Mouse (Mus musculus): ENCODE results near the gene Matk. TPM values are rescaled to one million over a fixed set of nuclear protein-coding genes. Genes with fewer than 3 reads are reported as not detected.
"Not testable (repeated sequence)": the region's sequence is repeated elsewhere in the genome, so short reads cannot be mapped to it uniquely, and the experiment has no call there.

The Matk gene
- polyA plus RNA-seq, 1 experiment from 2014 or later: 8.2 TPM

- ATAC-seq (ENCODE audit: low FRiP score, low TSS enrichment); H3K36me3 ChIP-seq (ENCODE audit: insufficient read depth, low read length); H3K9ac ChIP-seq (replicated peaks; ENCODE audit: low read length); H3K4me3 ChIP-seq (ENCODE audit: low read length); H3K9me3 ChIP-seq (ENCODE audit: low read length); H3K27ac ChIP-seq (ENCODE audit: low read length); H3K4me2 ChIP-seq (replicated peaks; ENCODE audit: low read depth, low read length); H3K4me1 ChIP-seq (ENCODE audit: insufficient read depth, low read length): not testable (repeated sequence)
- H3K27me3 ChIP-seq (ENCODE audit: insufficient read depth, low read length): peaks cover 12% of the 10 kb centered on the region; the same call in 1 of the 2 replicates
- 42% methylated on average over 2 of the region's 2 CpGs for WGBS
Measured at GRCm38 (mm10) chr10:81223731-81224130, 29.0 kb upstream of the Matk start.

DNA sequence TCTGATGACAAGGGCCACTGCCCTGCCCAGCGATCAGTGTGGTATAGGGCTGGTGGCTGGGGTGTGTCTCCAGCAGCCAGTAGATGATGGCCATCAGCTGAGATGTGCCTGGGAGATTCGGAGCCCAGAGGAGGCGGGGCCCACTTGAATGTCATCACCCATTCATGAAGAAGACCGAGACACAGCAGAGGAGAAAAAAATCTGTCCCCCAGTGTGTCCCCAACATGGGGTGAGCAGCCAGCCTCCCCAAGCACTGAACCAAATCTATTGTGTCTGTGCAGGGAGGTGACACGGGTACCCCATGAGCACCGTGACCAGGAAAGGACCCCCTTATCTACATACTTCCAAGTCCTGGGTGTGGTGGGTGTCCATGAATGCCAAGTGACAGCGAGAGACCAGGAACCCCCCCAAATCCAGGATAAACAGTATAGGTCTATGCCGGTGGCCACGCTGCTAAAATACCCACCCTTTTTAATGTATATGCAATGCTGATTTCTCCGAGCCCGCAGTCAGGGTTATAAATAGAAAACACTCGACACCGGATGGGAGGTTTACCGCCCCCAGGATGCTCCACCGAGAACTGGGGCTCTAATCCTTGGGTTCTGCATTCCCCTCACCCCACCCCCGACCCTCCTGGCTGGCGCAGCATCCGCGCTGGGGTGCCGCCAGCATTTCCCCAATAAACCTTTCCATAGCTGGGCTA, 22.8 kb upstream of the Matk start:
- H3K27me3 ChIP-seq (ENCODE audit: insufficient read depth, low read length): peaks cover 36% of the 10 kb centered on the region
- no peaks in the 10 kb centered on the region for H3K9me3 ChIP-seq (ENCODE audit: low read length)
- no peak overlapping the region for H3K9ac ChIP-seq (replicated peaks; ENCODE audit: low read length)
- H3K4me2 ChIP-seq (replicated peaks; ENCODE audit: low read depth, low read length): 0 out of 2 replicates have a peak overlapping the region, but pooled peaks have one; percentile 10
- WGBS: 11% methylated on average over 20 of the region's 20 CpGs
- no peak overlapping the region for H3K27ac ChIP-seq (ENCODE audit: low read length)
- H3K4me3 ChIP-seq (ENCODE audit: low read length): no peak overlapping the region
- no peaks in the 10 kb centered on the region for H3K36me3 ChIP-seq (ENCODE audit: insufficient read depth, low read length)
- peaks cover 17% of the 10 kb centered on the region for H3K4me1 ChIP-seq (ENCODE audit: insufficient read depth, low read length)
- ATAC-seq (ENCODE audit: low FRiP score, low TSS enrichment): no peak

DNA sequence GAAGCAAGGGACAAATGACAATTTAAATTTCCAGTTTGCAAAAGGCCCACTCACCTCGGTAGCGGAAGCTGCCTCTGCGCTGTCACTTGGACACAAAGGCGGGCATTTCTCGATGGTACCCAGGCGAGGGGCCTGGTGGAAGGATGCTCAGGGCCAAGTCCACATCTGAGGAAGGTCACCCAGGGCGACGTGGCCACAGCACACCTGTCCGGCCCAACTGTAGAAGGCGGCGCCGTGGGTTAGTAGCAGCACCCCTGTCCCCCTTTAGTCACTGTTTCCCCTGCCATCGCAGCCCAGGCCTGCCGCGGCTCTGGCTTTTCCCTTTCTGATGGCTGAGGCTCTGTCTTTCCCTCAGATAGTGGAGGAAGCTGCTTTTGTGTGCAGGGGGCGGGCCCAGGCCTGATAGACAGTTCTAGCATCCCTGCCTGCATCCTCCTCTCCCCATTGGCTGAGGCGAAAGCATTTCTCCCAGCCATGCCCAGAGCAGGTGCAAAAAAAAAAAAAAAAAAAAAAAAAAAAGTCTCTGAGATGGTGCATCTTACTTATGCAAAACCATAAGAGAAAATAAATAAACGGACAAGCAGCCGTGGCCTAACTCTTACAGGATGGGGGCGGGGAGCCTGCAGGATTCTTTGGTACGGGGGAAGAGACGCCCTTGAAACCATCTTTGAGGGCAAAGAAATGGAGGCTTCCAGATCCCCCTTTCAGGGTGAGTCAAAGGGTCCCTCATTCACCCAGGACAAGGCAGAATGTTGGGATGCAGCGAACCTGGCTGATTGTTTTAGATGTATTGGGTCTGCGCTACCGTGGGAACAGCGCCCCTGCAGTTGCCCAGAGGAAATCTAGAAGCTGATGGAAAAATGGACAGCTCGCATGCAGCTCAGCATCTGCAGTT, 22.1 kb upstream of the Matk start, which contains the start of gene Atcay:
Gene Atcay (minus strand): TSS at position 396 of the 895 bp plus-strand sequence.
- no peak within 1 kb of the TSS for H3K27ac ChIP-seq (ENCODE audit: low read length)
- H3K4me2 ChIP-seq (replicated peaks; ENCODE audit: low read depth, low read length): peak within 1 kb of the TSS; percentile 44
- no peak for ATAC-seq (ENCODE audit: low FRiP score, low TSS enrichment)
- 6% methylated on average over 27 of the region's 27 CpGs for WGBS
- H3K9ac ChIP-seq (replicated peaks; ENCODE audit: low read length): no peak within 1 kb of the TSS
- H3K36me3 ChIP-seq (ENCODE audit: insufficient read depth, low read length): no peaks in the 10 kb centered on the region
- peaks cover 36% of the 10 kb centered on the region for H3K27me3 ChIP-seq (ENCODE audit: insufficient read depth, low read length)
- peak within 1 kb of the TSS; percentile 21 for H3K4me3 ChIP-seq (ENCODE audit: low read length)
- H3K9me3 ChIP-seq (ENCODE audit: low read length): no peaks in the 10 kb centered on the region
- peaks cover 17% of the 10 kb centered on the region for H3K4me1 ChIP-seq (ENCODE audit: insufficient read depth, low read length)

DNA sequence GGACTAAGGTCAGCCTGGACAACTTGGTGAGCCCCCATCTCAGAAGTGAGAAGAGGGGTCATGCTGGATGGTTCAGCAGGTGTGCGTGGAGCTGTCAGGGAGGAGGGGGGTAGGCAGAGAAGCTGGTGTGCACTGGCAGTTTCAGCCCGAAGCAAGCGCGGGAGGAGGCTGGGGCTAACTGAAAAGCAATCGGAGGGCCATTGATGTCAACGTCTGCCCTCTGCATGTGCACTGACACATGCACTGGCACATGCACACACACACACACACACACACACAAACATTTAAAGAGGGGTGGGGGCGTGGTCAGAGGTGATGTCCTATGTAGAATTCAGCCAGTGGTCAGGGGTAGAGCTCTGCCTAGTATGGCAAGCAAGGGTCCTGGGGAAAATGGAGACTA, 21.3 kb upstream of the Matk start:
- Histone ChIP-seq H3K36me3 (ENCODE audit: insufficient read depth, low read length) (no peaks in the 10 kb centered on the region), H3K27me3 (ENCODE audit: insufficient read depth, low read length) (peaks cover 36% of the 10 kb centered on the region), H3K4me3 (ENCODE audit: low read length) (no peak overlapping the region), H3K4me2 (replicated peaks; ENCODE audit: low read depth, low read length) (no peak overlapping the region), H3K9me3 (ENCODE audit: low read length) (no peaks in the 10 kb centered on the region), H3K9ac (replicated peaks; ENCODE audit: low read length) (no peak overlapping the region), H3K27ac (ENCODE audit: low read length) (no peak overlapping the region), H3K4me1 (ENCODE audit: insufficient read depth, low read length) (peaks cover 17% of the 10 kb centered on the region)
- ATAC-seq (ENCODE audit: low FRiP score, low TSS enrichment): no peak
- WGBS: 55% methylated on average over 7 of the region's 7 CpGs

DNA sequence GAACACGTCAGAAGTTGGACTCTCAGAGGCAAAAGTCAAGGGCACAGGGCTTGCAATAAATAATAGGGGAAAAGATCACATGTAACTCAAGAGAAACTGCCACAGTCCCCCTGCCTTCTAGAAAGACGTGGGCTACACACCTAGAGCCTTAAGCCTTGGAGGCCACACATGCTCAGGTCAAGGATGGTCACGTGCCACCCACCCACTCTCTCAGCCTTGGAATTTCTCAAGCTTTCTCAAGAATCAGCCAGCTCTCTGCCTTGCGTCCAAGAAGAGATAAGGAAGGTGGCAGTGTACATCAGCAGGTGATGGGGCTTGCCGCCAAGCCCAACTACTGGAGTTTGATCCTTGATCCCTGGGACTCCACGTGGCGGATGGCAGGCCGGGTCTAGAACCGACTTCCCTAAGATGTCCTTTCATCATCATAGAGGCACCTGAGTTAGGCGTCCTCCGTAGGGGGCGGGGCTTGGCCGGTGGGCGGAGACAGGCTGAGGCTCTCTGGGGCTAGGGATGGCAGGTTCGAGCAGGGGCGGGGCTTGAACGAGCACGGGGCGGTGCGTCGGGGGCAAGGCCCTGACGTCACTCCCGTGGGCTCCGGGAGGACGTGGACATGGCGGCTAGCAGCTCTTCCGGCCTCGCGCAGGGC, 20.0 kb upstream of the Matk start, which contains the start of gene Zfr2:
Gene Zfr2 (plus strand): TSS at position 576 of the 646 bp plus-strand sequence.
- Histone ChIP-seq H3K27ac (ENCODE audit: low read length) (no peak within 1 kb of the TSS), H3K9me3 (ENCODE audit: low read length) (no peaks in the 10 kb centered on the region), H3K4me2 (replicated peaks; ENCODE audit: low read depth, low read length) (peak within 1 kb of the TSS; percentile 79), H3K27me3 (ENCODE audit: insufficient read depth, low read length) (peaks cover 36% of the 10 kb centered on the region), H3K4me1 (ENCODE audit: insufficient read depth, low read length) (peaks cover 17% of the 10 kb centered on the region), H3K36me3 (ENCODE audit: insufficient read depth, low read length) (no peaks in the 10 kb centered on the region), H3K9ac (replicated peaks; ENCODE audit: low read length) (peak within 1 kb of the TSS; percentile 83), H3K4me3 (ENCODE audit: low read length) (peak within 1 kb of the TSS; percentile 81)
- 8% methylated on average over 29 of the region's 29 CpGs for WGBS
- ATAC-seq (ENCODE audit: low FRiP score, low TSS enrichment): peak; percentile 87

DNA sequence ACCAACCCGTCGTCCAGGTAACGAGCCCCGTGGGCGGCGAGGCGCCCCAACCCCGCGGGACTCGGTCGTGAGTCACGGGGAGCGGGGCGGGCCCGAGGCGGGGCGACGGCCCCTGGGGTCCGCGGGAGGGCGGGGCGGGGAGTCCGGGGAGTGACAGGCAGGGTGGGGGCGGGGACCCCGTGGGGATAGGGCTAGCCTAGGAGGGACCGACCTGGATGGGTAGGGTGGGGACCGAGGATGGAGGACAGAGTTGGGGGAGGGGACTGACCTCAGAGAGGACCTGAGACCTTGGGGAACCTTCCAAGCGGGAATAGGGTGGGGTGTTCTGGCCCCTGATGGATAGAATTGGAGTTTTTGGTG, 19.5 kb upstream of the Matk start:
- Histone ChIP-seq H3K27ac (ENCODE audit: low read length) (no peak overlapping the region), H3K9ac (replicated peaks; ENCODE audit: low read length) (peak overlapping the region; percentile 83), H3K4me1 (ENCODE audit: insufficient read depth, low read length) (peaks cover 17% of the 10 kb centered on the region), H3K4me2 (replicated peaks; ENCODE audit: low read depth, low read length) (peak overlapping the region; percentile 79), H3K27me3 (ENCODE audit: insufficient read depth, low read length) (peaks cover 33% of the 10 kb centered on the region), H3K36me3 (ENCODE audit: insufficient read depth, low read length) (no peaks in the 10 kb centered on the region), H3K4me3 (ENCODE audit: low read length) (peak overlapping the region; percentile 81), H3K9me3 (ENCODE audit: low read length) (no peaks in the 10 kb centered on the region)
- 0% methylated on average over 26 of the region's 28 CpGs for WGBS
- peak; percentile 78 for ATAC-seq (ENCODE audit: low FRiP score, low TSS enrichment)

DNA sequence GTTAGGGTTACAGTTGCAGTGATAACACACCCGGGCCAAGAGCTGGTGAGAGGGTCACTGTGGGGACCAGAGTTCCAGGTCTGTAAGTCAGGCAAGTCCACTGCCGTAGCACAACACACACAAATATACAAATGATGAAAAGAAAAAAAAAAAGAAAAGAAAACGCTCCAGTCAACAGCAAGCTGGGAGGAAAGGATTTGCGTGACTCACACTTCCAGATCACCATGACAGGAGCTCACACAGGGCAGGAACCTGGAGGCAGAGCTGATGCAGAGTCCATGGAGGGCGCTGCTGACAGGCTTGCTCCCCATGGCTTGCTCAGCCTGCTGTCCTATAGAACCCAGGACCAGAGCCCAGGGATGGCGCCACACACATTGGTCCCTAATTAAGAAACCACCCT, 18.5 kb upstream of the Matk start:
- Histone ChIP-seq H3K27ac (ENCODE audit: low read length) (no peak overlapping the region), H3K36me3 (ENCODE audit: insufficient read depth, low read length) (no peaks in the 10 kb centered on the region), H3K27me3 (ENCODE audit: insufficient read depth, low read length) (peaks cover 29% of the 10 kb centered on the region), H3K9ac (replicated peaks; ENCODE audit: low read length) (no peak overlapping the region), H3K9me3 (ENCODE audit: low read length) (no peaks in the 10 kb centered on the region), H3K4me3 (ENCODE audit: low read length) (no peak overlapping the region), H3K4me1 (ENCODE audit: insufficient read depth, low read length) (peaks cover 17% of the 10 kb centered on the region), H3K4me2 (replicated peaks; ENCODE audit: low read depth, low read length) (no peak overlapping the region)
- no peak for ATAC-seq (ENCODE audit: low FRiP score, low TSS enrichment)
- WGBS: 75% methylated on average over 6 of the region's 6 CpGs

DNA sequence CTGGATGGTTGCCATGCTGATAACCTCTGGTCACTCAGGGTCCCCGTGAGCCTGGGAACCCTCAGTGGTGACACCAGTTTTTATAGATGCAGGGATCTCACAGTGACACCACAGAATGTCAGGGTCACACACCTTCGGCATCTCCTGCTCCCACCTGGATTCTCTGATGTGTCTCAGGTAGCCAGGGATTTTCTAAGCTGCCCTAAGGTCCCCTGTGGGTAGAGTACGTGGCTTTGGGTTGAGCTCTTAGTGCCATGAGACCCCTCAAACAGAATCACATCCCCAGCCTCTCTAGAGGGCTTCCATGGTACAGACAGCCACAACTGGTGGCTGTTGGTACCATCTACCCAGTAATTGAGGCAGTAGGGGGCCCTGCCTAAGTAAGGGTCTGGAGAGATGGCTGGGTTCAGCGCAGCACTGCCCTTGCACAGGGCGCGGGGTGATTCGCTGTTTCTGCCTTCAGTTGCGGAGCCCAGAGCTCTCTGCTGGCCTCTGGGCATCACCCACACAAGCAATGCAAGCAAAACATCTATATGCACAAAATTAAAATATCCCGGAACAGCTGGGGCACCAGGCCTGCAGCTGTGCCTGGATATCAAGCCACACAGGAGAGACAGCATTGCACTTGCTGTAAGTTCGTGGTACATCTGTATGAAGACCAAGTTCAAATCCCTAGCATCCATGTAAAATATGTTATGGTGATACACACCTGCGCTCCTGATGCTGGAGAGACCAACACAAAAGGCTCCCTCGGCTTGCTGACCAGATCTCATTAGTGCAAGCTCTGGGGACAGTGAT, 16.1 kb upstream of the Matk start:
- H3K4me2 ChIP-seq (replicated peaks; ENCODE audit: low read depth, low read length): no peak overlapping the region
- 86% methylated on average over 12 of the region's 12 CpGs for WGBS
- H3K27me3 ChIP-seq (ENCODE audit: insufficient read depth, low read length): peaks cover 21% of the 10 kb centered on the region
- no peak for ATAC-seq (ENCODE audit: low FRiP score, low TSS enrichment)
- no peaks in the 10 kb centered on the region for H3K9me3 ChIP-seq (ENCODE audit: low read length)
- H3K9ac ChIP-seq (replicated peaks; ENCODE audit: low read length): no peak overlapping the region
- no peak overlapping the region for H3K4me3 ChIP-seq (ENCODE audit: low read length)
- H3K27ac ChIP-seq (ENCODE audit: low read length): no peak overlapping the region
- no peaks in the 10 kb centered on the region for H3K36me3 ChIP-seq (ENCODE audit: insufficient read depth, low read length)
- peaks cover 17% of the 10 kb centered on the region for H3K4me1 ChIP-seq (ENCODE audit: insufficient read depth, low read length)

DNA sequence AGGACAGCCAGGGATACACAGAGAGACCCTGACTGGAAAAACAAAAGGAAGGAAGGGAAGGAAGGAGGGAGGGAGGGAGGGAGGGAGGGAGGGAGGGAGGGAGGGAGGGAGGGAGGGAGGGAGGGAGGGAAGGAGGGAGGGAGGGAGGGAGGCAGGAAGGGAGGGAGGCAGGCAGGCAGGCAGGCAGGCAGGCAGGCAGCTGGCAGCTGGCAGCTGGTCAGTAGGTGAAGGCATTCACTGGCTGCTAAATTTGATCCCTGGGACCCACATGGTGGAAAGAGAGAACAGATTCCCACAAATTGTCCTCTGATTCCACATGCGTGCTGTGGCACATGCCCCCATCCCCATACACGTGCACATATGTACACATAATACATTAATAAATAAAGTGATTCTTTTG, 14.1 kb upstream of the Matk start:
- no peak overlapping the region for H3K4me2 ChIP-seq (replicated peaks; ENCODE audit: low read depth, low read length)
- H3K9me3 ChIP-seq (ENCODE audit: low read length): no peaks in the 10 kb centered on the region
- H3K4me3 ChIP-seq (ENCODE audit: low read length): no peak overlapping the region
- H3K4me1 ChIP-seq (ENCODE audit: insufficient read depth, low read length): peaks cover 12% of the 10 kb centered on the region
- no peaks in the 10 kb centered on the region for H3K36me3 ChIP-seq (ENCODE audit: insufficient read depth, low read length)
- ATAC-seq (ENCODE audit: low FRiP score, low TSS enrichment): no peak
- H3K9ac ChIP-seq (replicated peaks; ENCODE audit: low read length): no peak overlapping the region
- peaks cover 18% of the 10 kb centered on the region for H3K27me3 ChIP-seq (ENCODE audit: insufficient read depth, low read length)
- 82% methylated on average over 2 of the region's 2 CpGs for WGBS
- no peak overlapping the region for H3K27ac ChIP-seq (ENCODE audit: low read length)
